Mouse (Mus musculus) spleen, adult 12 weeks (tissue): ENCODE data around the gene Vmn2r87.
A peak's percentile ranks its signal among the peaks of the same experiment; 100 is the strongest.
"Not testable (repeated sequence)": the region's sequence is repeated elsewhere in the genome, so short reads cannot be mapped to it uniquely, and the experiment has no call there.

ENCODE experiments used
- DNase-seq: peaks from one replicate; pipeline ENCODE4 v3.0.0; 2022; ENCODE audit warnings: low spot score

The Vmn2r87 gene

GRCm38 (mm10) chr10:130497296-130497695, at the start of gene Vmn2r87:
Gene Vmn2r87, minus strand, starts transcription at chr10:130497396.
- no peak for DNase-seq

GRCm38 (mm10) chr10:130544331-130544730, 47.1 kb upstream of the Vmn2r87 start:
- not testable (repeated sequence) for DNase-seq

GRCm38 (mm10) chr10:130541931-130542691, 44.9 kb upstream of the Vmn2r87 start:
- DNase-seq, result peak; percentile 68

GRCm38 (mm10) chr10:130536101-130536500, 38.9 kb upstream of the Vmn2r87 start:
- DNase-seq, result no peak

GRCm38 (mm10) chr10:130527926-130528325, 30.7 kb upstream of the Vmn2r87 start:
- DNase-seq, result no peak

DNA sequence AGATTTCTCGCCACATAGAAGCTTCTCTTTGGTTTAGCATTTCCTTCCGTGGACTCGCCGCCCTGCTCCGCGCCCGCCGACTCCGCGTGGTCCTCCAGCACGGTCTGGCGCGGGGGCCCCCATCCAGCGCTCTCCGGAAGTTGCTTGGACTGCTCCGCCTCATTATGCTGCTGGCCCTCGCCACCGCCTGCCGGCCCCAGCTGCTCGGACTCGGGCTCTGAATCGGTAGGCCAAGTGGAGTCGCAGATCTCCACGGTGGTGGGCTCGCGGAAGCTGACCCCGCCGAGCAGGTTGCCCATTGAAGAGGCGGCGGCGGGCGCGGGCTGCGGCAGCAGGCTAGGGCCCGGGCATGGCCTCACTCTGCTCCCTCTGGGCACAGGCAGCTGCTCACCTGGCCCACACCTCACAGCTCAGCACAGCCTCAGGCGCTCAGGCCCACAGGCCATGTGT, 26.9 kb downstream of the Vmn2r87 start:
- DNase-seq, result no peak

DNA sequence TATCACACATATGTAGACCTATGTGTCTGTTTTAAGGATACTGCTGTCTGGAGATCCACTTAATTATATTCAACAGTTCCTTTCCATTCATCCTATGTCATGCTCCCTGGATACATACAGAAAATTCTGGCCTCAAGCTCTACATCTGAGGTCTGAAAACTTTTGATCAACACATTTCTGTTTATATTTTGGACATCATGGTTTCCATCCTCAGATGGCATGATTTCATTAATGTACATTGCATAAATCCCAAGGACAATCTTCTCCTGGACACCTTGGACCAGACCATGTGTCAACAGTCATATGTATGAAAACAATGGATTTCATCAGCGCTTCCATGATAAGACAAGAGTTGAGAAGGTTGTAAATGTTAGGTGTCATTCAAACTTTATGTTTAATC, 41.2 kb downstream of the Vmn2r87 start, which contains the start of gene Vmn2r86:
TSS of gene Vmn2r86 (minus strand) at position 101 of the 400 bp plus-strand sequence.
- DNase-seq, result not testable (repeated sequence)

GRCm38 (mm10) chr10:130444776-130445175, 52.4 kb downstream of the Vmn2r87 start:
- no peak for DNase-seq

GRCm38 (mm10) chr10:130434185-130434898, 62.9 kb downstream of the Vmn2r87 start:
- not testable (repeated sequence) for DNase-seq

- not testable (repeated sequence) for DNase-seq
Measured at GRCm38 (mm10) chr10:130429603-130430002, 67.6 kb downstream of the Vmn2r87 start, which contains the start of gene Vmn2r85. Gene Vmn2r85, minus strand, starts transcription at chr10:130429703.

- DNase-seq, result not testable (repeated sequence)
Measured at GRCm38 (mm10) chr10:130422368-130422767, 74.8 kb downstream of the Vmn2r87 start.
